In the genomic region with DNA sequence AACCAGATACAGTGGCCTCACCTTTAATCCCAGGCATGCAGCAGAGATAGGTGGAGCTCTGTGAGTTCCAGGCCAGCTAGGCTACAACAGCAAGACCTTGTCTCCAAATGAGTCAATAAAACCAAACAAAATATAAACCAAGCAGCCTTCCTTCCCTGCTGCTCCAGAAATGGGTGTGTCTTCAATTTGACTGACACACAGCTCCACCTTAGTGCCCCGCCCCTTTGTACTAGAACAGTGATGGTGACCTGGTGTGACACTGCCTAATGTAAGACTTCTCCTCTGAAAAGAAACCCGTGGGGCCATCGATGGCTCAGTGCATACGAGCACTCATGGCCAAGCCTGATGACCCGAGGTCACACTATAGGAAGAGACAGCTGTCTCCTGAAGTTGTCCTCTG, we compare ENCODE assay signal across 13 mouse cellular contexts.
"Had no signal": no experiment of that assay in that cellular context is flagged by ENCODE, and none has a peak within 500 bp of the region (broad histone marks: within the 10 kb centered on the region; RNA-seq: fewer than 3 reads in every experiment).

No protein-coding gene starts in this region.

- H3K9me3 ChIP-seq: limb, embryonic 12.5 days; midbrain, embryonic 15.5 days; neural tube, embryonic 12.5 days had no signal

- H3K27me3 ChIP-seq: midbrain, embryonic 15.5 days; neural tube, embryonic 12.5 days had no signal

- DNase-seq: kidney, adult 11 months; kidney, postnatal 10 days; kidney, postnatal 4 days; layer of hippocampus, postnatal 36 days; lung, adult 2 months; lung, postnatal 10 days; thymus, adult 2 months; thymus, postnatal 36 days had no signal

- H3K4me2 ChIP-seq: limb, embryonic 12.5 days; midbrain, embryonic 15.5 days; neural tube, embryonic 12.5 days had no signal

- H3K4me3 ChIP-seq: limb, embryonic 12.5 days; midbrain, embryonic 15.5 days; neural tube, embryonic 12.5 days had no signal

- H3K36me3 ChIP-seq: limb, embryonic 12.5 days; midbrain, embryonic 15.5 days had no signal

- ATAC-seq: midbrain, embryonic 15.5 days had no signal

- H3K9ac ChIP-seq: limb, embryonic 12.5 days; liver, embryonic 14.5 days; midbrain, embryonic 15.5 days; neural tube, embryonic 12.5 days had no signal

- H3K27ac ChIP-seq: limb, embryonic 12.5 days; liver, embryonic 14.5 days; macrophage; midbrain, embryonic 15.5 days; neural tube, embryonic 12.5 days had no signal
